Mouse (Mus musculus) liver, adult 2 months (tissue): ENCODE measurements around the gene Sarm1.

Experiments
- CTCF ChIP-seq: fragments of 200-500 bp; IDR thresholded peaks from 2 replicates; pipeline ENCODE4 v1.5.1; 2011; ENCODE audit warnings: low read depth, low read length, control low read depth
- POLR2A ChIP-seq: fragments of 200-500 bp; IDR thresholded peaks from 2 replicates; pipeline ENCODE4 v1.6.1; 2011; ENCODE audit warnings: low read length, control low read depth; ENCODE audit not compliant: insufficient read depth; ENCODE audit errors: extremely low read depth

- TF ChIP-seq POLR2A (no peak), CTCF (no peak)
Measured at GRCm38 (mm10) chr11:78463286-78464036, 34.1 kb downstream of the Sarm1 start.
